ENCODE assay signal across 8 mouse cellular contexts in genomic region chr1:125560259-125561192, GRCm38 (mm10). TPM values are rescaled to one million over a fixed set of nuclear protein-coding genes. Genes with fewer than 3 reads are reported as not detected.
DNase-seq lines count a peak whose midpoint lies in the region; ATAC-seq lines count a peak whose summit lies in the region.

Gene Slc35f5 (plus strand): TSS chr1:125560595.

- no peaks in the 10 kb centered on the region for H3K9me3 ChIP-seq in intestine, embryonic 14.5 days (ENCODE audit: control insufficient read depth, low read length)

- H3K27me3 ChIP-seq in intestine, embryonic 14.5 days (replicated peaks; ENCODE audit: control insufficient read depth, insufficient read depth, low read length), result no peaks in the 10 kb centered on the region

- peak; percentile 95 for ATAC-seq in intestine, embryonic 14.5 days (replicated peaks; ENCODE audit: low FRiP score, low TSS enrichment, low read depth)

- H3K9ac ChIP-seq in intestine, embryonic 14.5 days (ENCODE audit: low read length), result peak within 1 kb of the TSS; percentile 89

- under 1% methylated on average over 61 of the region's 61 CpGs for WGBS in intestine, embryonic 14.5 days

- H3K4me1 ChIP-seq in intestine, embryonic 14.5 days (replicated peaks; ENCODE audit: control insufficient read depth, insufficient read depth, low read length), result no peaks in the 10 kb centered on the region; the same call in 1 of the 2 replicates

- H3K4me3 ChIP-seq in intestine, embryonic 14.5 days (ENCODE audit: low read depth, low read length), result peak within 1 kb of the TSS; percentile 83

- H3K4me2 ChIP-seq in intestine, embryonic 14.5 days (ENCODE audit: low read length), result peak within 1 kb of the TSS; percentile 59

- H3K36me3 ChIP-seq in intestine, embryonic 14.5 days (ENCODE audit: control insufficient read depth, insufficient read depth, low read length), result peaks cover 20% of the 10 kb centered on the region; the same call in 1 of the 2 replicates

- DNase-seq in adrenal gland, adult (ENCODE audit: inconsistent age in 2 of 2, low spot score in 1 of 2), result peak; percentile 99 to 100
- peak; percentile 97 for DNase-seq in embryo, embryonic 10.5 days (ENCODE audit: low spot score)
- peak; percentile 98 for DNase-seq in gastrocnemius, postnatal 25 days
- peak; percentile 99 for DNase-seq in intestine, embryonic 14.5 days (ENCODE audit: low spot score)
- peak; percentile 94 to 97 for DNase-seq in left cerebral cortex, postnatal 14 days (ENCODE audit: low spot score in 2 of 2)
- DNase-seq in mesoderm, embryonic 11.5 days (ENCODE audit: low read depth, low spot score), result peak; percentile 96
- peak; percentile 94 to 95 for DNase-seq in right cerebral cortex, postnatal 36 days (ENCODE audit: low spot score in 2 of 2)
- peak; percentile 99 for DNase-seq in yolk sac, embryonic 10.5 days (ENCODE audit: low spot score)

- peak within 1 kb of the TSS; percentile 95 for H3K27ac ChIP-seq in intestine, embryonic 14.5 days (ENCODE audit: low read depth)

- intact Hi-C loops in left cerebral cortex, postnatal 14 days (cut with DNase I), result loop anchor here (1.0 kb wide), 1 partner anchor 125 kb away; the partner anchor contains the start of gene Actr3

RNA-seq across cellular contexts. Expression of gene Slc35f5, which starts in this region (rescaled TPM):
- 10 to 100 TPM; 18.6 to 18.9 TPM for total RNA-seq in gastrocnemius, postnatal 25 days (2021)
- polyA plus RNA-seq in intestine, embryonic 14.5 days (2014; fragmentation: Nextera tagmentation; extraction: Ambion mirVana), result 49.1 and 51.4 TPM in 2 replicates
- total RNA-seq in left cerebral cortex, postnatal 14 days (2021), result 10 to 100 TPM; 29.1 to 33.6 TPM

Comparison
In these comparisons a context has a peak if more than half of its experiments do, and no peak if none do; other contexts are left out.
1. Peak in every context shown above with its lines: DNase-seq, ATAC-seq, H3K4me3 ChIP-seq and H3K27ac ChIP-seq.